Comparison of ENCODE assay signal across 13 mouse cellular contexts in genomic region chr17:10177096-10177495, GRCm38 (mm10).
DNase-seq lines count a peak whose midpoint lies in the region.
"Had no signal": no experiment of that assay in that cellular context is flagged by ENCODE, and none has a peak within 500 bp of the region (broad histone marks: within the 10 kb centered on the region; RNA-seq: fewer than 3 reads in every experiment).

No protein-coding gene starts in this region.

- intact Hi-C loops in left cerebral cortex, postnatal 10 days (cut with DNase I): no loop called here

- DNase-seq in retina, adult 2 months (ENCODE audit: low read depth, low spot score): peak; percentile 9
- DNase-seq in retina, embryonic 14.5 days (ENCODE audit: low spot score): no peak
- DNase-seq in retina, postnatal 1 day: peak; percentile 81
- no peak for DNase-seq in embryo, embryonic 9.5 days (ENCODE audit: extremely low spot score)
- DNase-seq in left cerebral cortex, postnatal 10 days (ENCODE audit: extremely low spot score in 1 of 2, low spot score in 2 of 2): no peak
- DNase-seq: adrenal gland, adult 2 months; adrenal gland, postnatal 10 days; adrenal gland, postnatal 25 days; cerebellum, adult 11-12 months; cerebellum, adult 2 months; cerebellum, adult 9-10 months; cerebellum, postnatal 10 days; cerebellum, postnatal 25 days had no signal

Comparison
In these comparisons a context has a peak if more than half of its experiments do, and no peak if none do; other contexts are left out.
1. DNase-seq: peak in retina, adult 2 months (single experiment) and retina, postnatal 1 day (single experiment); none in retina, embryonic 14.5 days (single experiment), embryo, embryonic 9.5 days (single experiment) and left cerebral cortex, postnatal 10 days (0 of 2).